Mouse (Mus musculus) hindbrain, embryonic 13.5 days (tissue): Measurements from ENCODE around the gene Phactr2. TPM values are rescaled to one million over a fixed set of nuclear protein-coding genes. Genes with fewer than 3 reads are reported as not detected.
"Not testable (repeated sequence)": the region's sequence is repeated elsewhere in the genome, so short reads cannot be mapped to it uniquely, and the experiment has no call there.

Experiments used
- ATAC-seq: fragments of 200-750 bp; cut with Nextera tagmentation; 2 replicates; pipeline ENCODE4 v1.8.0; 2017; ENCODE audit warnings: moderate TSS enrichment; ENCODE audit not compliant: low FRiP score
- H3K27ac ChIP-seq: fragments of 300-500 bp; sonication (generic); 2 replicates; pipeline ENCODE4 v1.5.1; 2015; ENCODE audit warnings: inconsistent platforms, mild to moderate bottlenecking, moderate library complexity
- H3K27me3 ChIP-seq: fragments of 300-500 bp; sonication (generic); 2 replicates; pipeline ENCODE4 v1.6.1; 2015; ENCODE audit warnings: mild to moderate bottlenecking, inconsistent platforms
- H3K36me3 ChIP-seq: fragments of 300-500 bp; sonication (generic); 2 replicates; pipeline ENCODE4 v1.6.1; 2015; ENCODE audit warnings: mild to moderate bottlenecking, inconsistent platforms
- H3K4me1 ChIP-seq: fragments of 300-500 bp; sonication (generic); replicated peaks from 2 replicates; pipeline ENCODE4 v1.6.1; 2015; ENCODE audit warnings: inconsistent platforms
- H3K4me2 ChIP-seq: fragments of 300-500 bp; sonication (generic); 2 replicates; pipeline ENCODE4 v1.6.1; 2015; ENCODE audit warnings: inconsistent platforms, mild to moderate bottlenecking, moderate library complexity
- H3K4me3 ChIP-seq: fragments of 300-500 bp; sonication (generic); 2 replicates; pipeline ENCODE4 v1.5.1; 2015; ENCODE audit warnings: mild to moderate bottlenecking, inconsistent platforms
- H3K9ac ChIP-seq: fragments of 300-500 bp; sonication (generic); 2 replicates; pipeline ENCODE4 v1.6.1; 2015; ENCODE audit warnings: mild to moderate bottlenecking, inconsistent platforms
- H3K9me3 ChIP-seq: fragments of 300-500 bp; sonication (generic); 2 replicates; pipeline ENCODE4 v1.6.1; 2016; ENCODE audit warnings: inconsistent platforms
- WGBS: fragments of 180-500 bp; shearing (Covaris S2); methylation state at CpG from one replicate; pipeline ENCODE4 v1.1.7; 2015; 5-methylcytosine and 5-hydroxymethylcytosine counted together
- polyA plus RNA-seq: library from polyadenylated mRNA; unstranded; fragments of >200 nt; fragmentation: Nextera tagmentation; extraction: Ambion mirVana; gene quantifications from 2 replicates; pipeline ENCODE4 v1.2.1, GENCODE M21; 2015

The Phactr2 gene
- polyA plus RNA-seq, 1 experiment from 2014 or later: 7.8 TPM

GRCm38 (mm10) chr10:13475121-13475520 is 909 bp upstream of the Phactr2 start:
- WGBS: 28% methylated on average over 7 of the region's 7 CpGs
- no peak overlapping the region for H3K9ac ChIP-seq
- peak overlapping the region; percentile 98; the same call in 1 of the 2 replicates for H3K4me2 ChIP-seq
- H3K36me3 ChIP-seq: no peaks in the 10 kb centered on the region
- H3K27ac ChIP-seq: no peak overlapping the region
- ATAC-seq: no peak
- H3K27me3 ChIP-seq: peaks cover 53% of the 10 kb centered on the region
- H3K4me1 ChIP-seq: peaks cover 16% of the 10 kb centered on the region
- no peak overlapping the region for H3K4me3 ChIP-seq
- no peaks in the 10 kb centered on the region for H3K9me3 ChIP-seq

GRCm38 (mm10) chr10:13474568-13474955 is 350 bp upstream of the Phactr2 start:
- H3K9ac ChIP-seq: peak overlapping the region; percentile 82
- H3K36me3 ChIP-seq: no peaks in the 10 kb centered on the region
- H3K27ac ChIP-seq: no peak overlapping the region
- ATAC-seq: peak; percentile 32
- H3K27me3 ChIP-seq: peaks cover 53% of the 10 kb centered on the region
- H3K4me3 ChIP-seq: peak overlapping the region; percentile 70
- 3% methylated on average over 10 of the region's 10 CpGs for WGBS
- H3K4me1 ChIP-seq: peaks cover 16% of the 10 kb centered on the region
- H3K9me3 ChIP-seq: no peaks in the 10 kb centered on the region
- H3K4me2 ChIP-seq: peak overlapping the region; percentile 98

GRCm38 (mm10) chr10:13473287-13473832 is 852 bp downstream of the Phactr2 start:
- peaks cover 53% of the 10 kb centered on the region for H3K27me3 ChIP-seq
- 16% methylated on average over 17 of the region's 17 CpGs for WGBS
- peak overlapping the region; percentile 98 for H3K4me2 ChIP-seq
- H3K4me1 ChIP-seq: peaks cover 16% of the 10 kb centered on the region
- no peaks in the 10 kb centered on the region for H3K36me3 ChIP-seq
- H3K27ac ChIP-seq: no peak overlapping the region
- H3K9ac ChIP-seq: peak overlapping the region; percentile 82
- ATAC-seq: 0 out of 2 replicates have a peak, but pooled peaks have one; percentile 12
- no peaks in the 10 kb centered on the region for H3K9me3 ChIP-seq
- peak overlapping the region; percentile 70 for H3K4me3 ChIP-seq

GRCm38 (mm10) chr10:13470236-13470635 is 4.0 kb downstream of the Phactr2 start:
- Histone ChIP-seq H3K27me3 (peaks cover 39% of the 10 kb centered on the region), H3K9ac (no peak overlapping the region), H3K4me3 (no peak overlapping the region), H3K36me3 (no peaks in the 10 kb centered on the region), H3K4me2 (no peak overlapping the region), H3K27ac (no peak overlapping the region), H3K4me1 (peaks cover 16% of the 10 kb centered on the region), H3K9me3 (no peaks in the 10 kb centered on the region)
- WGBS: 83% methylated on average over 3 of the region's 3 CpGs
- ATAC-seq: no peak

- H3K9me3 ChIP-seq, ATAC-seq, H3K36me3 ChIP-seq, H3K4me1 ChIP-seq, H3K9ac ChIP-seq, H3K27ac ChIP-seq, H3K4me3 ChIP-seq, H3K4me2 ChIP-seq: not testable (repeated sequence)
- H3K27me3 ChIP-seq: peaks cover 19% of the 10 kb centered on the region
- WGBS: 80% methylated on average over 6 of the region's 6 CpGs
Measured at GRCm38 (mm10) chr10:13468025-13468529, 6.1 kb downstream of the Phactr2 start.

- H3K36me3 ChIP-seq: no peaks in the 10 kb centered on the region
- 72% methylated on average over 5 of the region's 5 CpGs for WGBS
- peaks cover 7% of the 10 kb centered on the region for H3K27me3 ChIP-seq
- no peak overlapping the region for H3K4me3 ChIP-seq
- H3K4me2 ChIP-seq: no peak overlapping the region
- no peak overlapping the region for H3K27ac ChIP-seq
- no peak overlapping the region for H3K9ac ChIP-seq
- H3K4me1 ChIP-seq: no peaks in the 10 kb centered on the region
- no peaks in the 10 kb centered on the region for H3K9me3 ChIP-seq
- no peak for ATAC-seq
Measured at GRCm38 (mm10) chr10:13466925-13467324, 7.3 kb downstream of the Phactr2 start.

GRCm38 (mm10) chr10:13464295-13464694 is 9.9 kb downstream of the Phactr2 start:
- not testable (repeated sequence) for ATAC-seq, H3K27me3 ChIP-seq, H3K4me1 ChIP-seq, H3K9ac ChIP-seq, H3K36me3 ChIP-seq, H3K27ac ChIP-seq, H3K4me2 ChIP-seq, H3K9me3 ChIP-seq, H3K4me3 ChIP-seq
- 93% methylated on average over 3 of the region's 3 CpGs for WGBS

- no peak overlapping the region for H3K4me3 ChIP-seq
- H3K4me1 ChIP-seq: no peaks in the 10 kb centered on the region
- WGBS: 90% methylated on average over 13 of the region's 13 CpGs
- no peak overlapping the region for H3K4me2 ChIP-seq
- H3K9me3 ChIP-seq: no peaks in the 10 kb centered on the region
- no peak overlapping the region for H3K27ac ChIP-seq
- H3K27me3 ChIP-seq: no peaks in the 10 kb centered on the region
- H3K9ac ChIP-seq: no peak overlapping the region
- ATAC-seq: no peak
- H3K36me3 ChIP-seq: no peaks in the 10 kb centered on the region
Measured at GRCm38 (mm10) chr10:13453200-13453990, 20.8 kb downstream of the Phactr2 start.

- H3K36me3 ChIP-seq: no peaks in the 10 kb centered on the region
- H3K4me3 ChIP-seq: no peak overlapping the region
- no peaks in the 10 kb centered on the region for H3K4me1 ChIP-seq
- H3K27me3 ChIP-seq: no peaks in the 10 kb centered on the region
- no peak for ATAC-seq
- H3K9me3 ChIP-seq: no peaks in the 10 kb centered on the region
- no peak overlapping the region for H3K9ac ChIP-seq
- WGBS: 84% methylated on average over 6 of the region's 6 CpGs
- no peak overlapping the region for H3K4me2 ChIP-seq
- no peak overlapping the region for H3K27ac ChIP-seq
Measured at GRCm38 (mm10) chr10:13451640-13452039, 22.6 kb downstream of the Phactr2 start.

- Histone ChIP-seq H3K4me3 (no peak overlapping the region), H3K27me3 (no peaks in the 10 kb centered on the region), H3K4me1 (no peaks in the 10 kb centered on the region), H3K9ac (no peak overlapping the region; the same call in 1 of the 2 replicates), H3K4me2 (no peak overlapping the region), H3K9me3 (no peaks in the 10 kb centered on the region), H3K27ac (no peak overlapping the region), H3K36me3 (no peaks in the 10 kb centered on the region)
- ATAC-seq: no peak
- WGBS: 82% methylated on average over 7 of the region's 7 CpGs
Measured at GRCm38 (mm10) chr10:13448283-13449045, 25.7 kb downstream of the Phactr2 start.

GRCm38 (mm10) chr10:13446791-13447249 is 27.4 kb downstream of the Phactr2 start:
- Histone ChIP-seq H3K27me3 (no peaks in the 10 kb centered on the region), H3K4me2 (no peak overlapping the region), H3K4me1 (no peaks in the 10 kb centered on the region), H3K9ac (no peak overlapping the region), H3K36me3 (no peaks in the 10 kb centered on the region), H3K27ac (no peak overlapping the region), H3K9me3 (no peaks in the 10 kb centered on the region), H3K4me3 (no peak overlapping the region)
- 0 out of 2 replicates have a peak, but pooled peaks have one; percentile 49 for ATAC-seq
- WGBS: 72% methylated on average over 3 of the region's 3 CpGs

GRCm38 (mm10) chr10:13444257-13444656 is 30.0 kb downstream of the Phactr2 start:
- Histone ChIP-seq H3K4me2 (no peak overlapping the region), H3K4me3 (no peak overlapping the region), H3K9ac (no peak overlapping the region), H3K36me3 (no peaks in the 10 kb centered on the region), H3K27me3 (no peaks in the 10 kb centered on the region), H3K9me3 (no peaks in the 10 kb centered on the region), H3K4me1 (no peaks in the 10 kb centered on the region), H3K27ac (no peak overlapping the region)
- ATAC-seq: no peak
- WGBS: 89% methylated on average over 5 of the region's 5 CpGs
